Mouse (Mus musculus) lung, embryonic 14.5 days (tissue): ENCODE data around the gene Olfr92. TPM values are rescaled to one million over a fixed set of nuclear protein-coding genes. Genes with fewer than 3 reads are reported as not detected.
A peak's percentile ranks its signal among the peaks of the same experiment; 100 is the strongest.

Source experiments
- ATAC-seq: fragments of 200-750 bp; cut with Nextera tagmentation; 2 replicates; pipeline ENCODE4 v1.8.0; 2017; ENCODE audit warnings: mild to moderate bottlenecking, moderate TSS enrichment, moderate library complexity; ENCODE audit not compliant: insufficient read depth
- DNase-seq: peaks from one replicate; pipeline ENCODE4 v3.0.0-alpha.2; 2015
- H3K27ac ChIP-seq: fragments of 300-500 bp; sonication (generic); 2 replicates; pipeline ENCODE4 v1.5.1; 2014; ENCODE audit warnings: low read depth, mild to moderate bottlenecking, moderate library complexity
- H3K27me3 ChIP-seq: fragments of 300-500 bp; sonication (generic); 2 replicates; pipeline ENCODE4 v1.6.1; 2014; ENCODE audit warnings: low read length, control low read depth; ENCODE audit not compliant: insufficient read depth
- H3K36me3 ChIP-seq: fragments of 300-500 bp; sonication (generic); 2 replicates; pipeline ENCODE4 v1.6.1; 2014; ENCODE audit warnings: control low read depth; ENCODE audit not compliant: insufficient read depth
- H3K4me1 ChIP-seq: fragments of 300-500 bp; sonication (generic); 2 replicates; pipeline ENCODE4 v1.6.1; 2014; ENCODE audit warnings: antibody characterized with exemption, control low read depth; ENCODE audit not compliant: insufficient read depth
- H3K4me2 ChIP-seq: fragments of 300-500 bp; sonication (generic); 2 replicates; pipeline ENCODE4 v1.6.1; 2014; ENCODE audit warnings: mild to moderate bottlenecking
- H3K4me3 ChIP-seq: fragments of 300-500 bp; sonication (generic); 2 replicates; pipeline ENCODE4 v1.5.1; 2014; ENCODE audit warnings: low read depth, low read length
- H3K9ac ChIP-seq: fragments of 300-500 bp; sonication (generic); 2 replicates; pipeline ENCODE4 v1.6.1; 2014
- H3K9me3 ChIP-seq: fragments of 300-500 bp; sonication (generic); 2 replicates; pipeline ENCODE4 v1.6.1; 2016; ENCODE audit warnings: low read depth, low read length, control low read depth
- CTCF ChIP-seq: IDR thresholded peaks from 2 replicates; pipeline ENCODE4 v1.5.1; 2016; ENCODE audit warnings: antibody characterized with exemption, low read depth
- WGBS: fragments of 180-500 bp; shearing (Covaris S2); extraction: QIAGEN DNeasy Blood & Tissue Kit; methylation state at CpG from one replicate; pipeline ENCODE4 v1.1.7; 2014; 5-methylcytosine and 5-hydroxymethylcytosine counted together
- polyA plus RNA-seq: library from polyadenylated mRNA; unstranded; fragments of >200 nt; fragmentation: Nextera tagmentation; extraction: Ambion mirVana; gene quantifications from 2 replicates; pipeline ENCODE4 v1.2.1, GENCODE M21; 2014

The Olfr92 gene
- polyA plus RNA-seq, 1 experiment from 2014 or later: not detected

GRCm38 (mm10) chr17:37072730-37073276, 47.1 kb downstream of the Olfr92 start:
- H3K36me3 ChIP-seq: peaks cover 75% of the 10 kb centered on the region
- ATAC-seq (no peak), DNase-seq (no peak)
- no peak for TF ChIP-seq CTCF
- H3K4me3 ChIP-seq: no peak overlapping the region
- no peaks in the 10 kb centered on the region for H3K4me1 ChIP-seq
- no peaks in the 10 kb centered on the region for H3K9me3 ChIP-seq
- no peaks in the 10 kb centered on the region for H3K27me3 ChIP-seq
- no peak overlapping the region for H3K4me2 ChIP-seq
- no peak overlapping the region for H3K27ac ChIP-seq
- H3K9ac ChIP-seq: no peak overlapping the region
- WGBS: 65% methylated on average over 11 of the region's 11 CpGs

GRCm38 (mm10) chr17:37072080-37072729, 47.7 kb downstream of the Olfr92 start:
- Histone ChIP-seq H3K4me3 (no peak overlapping the region), H3K9me3 (no peaks in the 10 kb centered on the region), H3K4me2 (no peak overlapping the region), H3K27ac (no peak overlapping the region), H3K9ac (no peak overlapping the region), H3K36me3 (peaks cover 81% of the 10 kb centered on the region), H3K27me3 (no peaks in the 10 kb centered on the region), H3K4me1 (no peaks in the 10 kb centered on the region)
- 84% methylated on average over 12 of the region's 12 CpGs for WGBS
- DNase-seq (no peak), ATAC-seq (no peak)
- TF ChIP-seq CTCF: no peak

GRCm38 (mm10) chr17:37070121-37070520, 49.8 kb downstream of the Olfr92 start:
- Histone ChIP-seq H3K9me3 (no peaks in the 10 kb centered on the region), H3K4me1 (no peaks in the 10 kb centered on the region), H3K9ac (no peak overlapping the region), H3K36me3 (peaks cover 85% of the 10 kb centered on the region), H3K4me3 (no peak overlapping the region), H3K27ac (no peak overlapping the region), H3K27me3 (no peaks in the 10 kb centered on the region), H3K4me2 (no peak overlapping the region)
- TF ChIP-seq CTCF: no peak
- no peak for ATAC-seq
- 85% methylated on average over 8 of the region's 8 CpGs for WGBS
- no peak for DNase-seq

GRCm38 (mm10) chr17:37067861-37068260, 52.0 kb downstream of the Olfr92 start:
- TF ChIP-seq CTCF: no peak
- ATAC-seq: no peak
- Histone ChIP-seq H3K4me3 (no peak overlapping the region), H3K4me2 (no peak overlapping the region), H3K9ac (no peak overlapping the region), H3K9me3 (no peaks in the 10 kb centered on the region), H3K4me1 (no peaks in the 10 kb centered on the region), H3K27ac (no peak overlapping the region), H3K36me3 (peaks cover 85% of the 10 kb centered on the region), H3K27me3 (no peaks in the 10 kb centered on the region)
- WGBS: 83% methylated on average over 1 of the region's 1 CpGs
- no peak for DNase-seq

- H3K4me3 ChIP-seq: no peak overlapping the region
- DNase-seq: no peak
- ATAC-seq: no peak
- WGBS: 94% methylated on average over 2 of the region's 2 CpGs
- no peak overlapping the region for H3K27ac ChIP-seq
- H3K27me3 ChIP-seq: no peaks in the 10 kb centered on the region
- no peaks in the 10 kb centered on the region for H3K9me3 ChIP-seq
- no peak overlapping the region for H3K9ac ChIP-seq
- H3K36me3 ChIP-seq: peaks cover 90% of the 10 kb centered on the region
- no peak overlapping the region for H3K4me2 ChIP-seq
- TF ChIP-seq CTCF: no peak
- H3K4me1 ChIP-seq: no peaks in the 10 kb centered on the region
These were observed 53.9 kb downstream of the Olfr92 start for GRCm38 (mm10) chr17:37065993-37066392.

- H3K36me3 ChIP-seq: peaks cover 92% of the 10 kb centered on the region
- peak; percentile 30; the same call in 1 of the 2 replicates for ATAC-seq
- 75% methylated on average over 11 of the region's 11 CpGs for WGBS
- H3K4me3 ChIP-seq: no peak overlapping the region
- no peaks in the 10 kb centered on the region for H3K4me1 ChIP-seq
- no peaks in the 10 kb centered on the region for H3K27me3 ChIP-seq
- no peaks in the 10 kb centered on the region for H3K9me3 ChIP-seq
- no peak overlapping the region for H3K27ac ChIP-seq
- DNase-seq: peak; percentile 62
- no peak overlapping the region for H3K9ac ChIP-seq
- TF ChIP-seq CTCF: no peak
- no peak overlapping the region for H3K4me2 ChIP-seq
These were observed 56.0 kb downstream of the Olfr92 start for GRCm38 (mm10) chr17:37063686-37064495.

GRCm38 (mm10) chr17:37063063-37063462, 56.8 kb downstream of the Olfr92 start:
- Histone ChIP-seq H3K9ac (no peak overlapping the region), H3K4me3 (no peak overlapping the region), H3K4me1 (no peaks in the 10 kb centered on the region), H3K36me3 (peaks cover 84% of the 10 kb centered on the region), H3K27ac (no peak overlapping the region), H3K27me3 (no peaks in the 10 kb centered on the region), H3K9me3 (no peaks in the 10 kb centered on the region), H3K4me2 (no peak overlapping the region)
- ATAC-seq: no peak
- WGBS: 78% methylated on average over 10 of the region's 10 CpGs
- TF ChIP-seq CTCF: no peak
- DNase-seq: no peak
